Mouse (Mus musculus): ENCODE results near the gene Dennd4a. TPM values are rescaled to one million over a fixed set of nuclear protein-coding genes. Genes with fewer than 3 reads are reported as not detected.

Dennd4a gene
- 10.3 and 13.2 TPM in 2 replicates for polyA plus RNA-seq (2012; rRNA removed; ENCODE audit: low replicate concordance)

DNA sequence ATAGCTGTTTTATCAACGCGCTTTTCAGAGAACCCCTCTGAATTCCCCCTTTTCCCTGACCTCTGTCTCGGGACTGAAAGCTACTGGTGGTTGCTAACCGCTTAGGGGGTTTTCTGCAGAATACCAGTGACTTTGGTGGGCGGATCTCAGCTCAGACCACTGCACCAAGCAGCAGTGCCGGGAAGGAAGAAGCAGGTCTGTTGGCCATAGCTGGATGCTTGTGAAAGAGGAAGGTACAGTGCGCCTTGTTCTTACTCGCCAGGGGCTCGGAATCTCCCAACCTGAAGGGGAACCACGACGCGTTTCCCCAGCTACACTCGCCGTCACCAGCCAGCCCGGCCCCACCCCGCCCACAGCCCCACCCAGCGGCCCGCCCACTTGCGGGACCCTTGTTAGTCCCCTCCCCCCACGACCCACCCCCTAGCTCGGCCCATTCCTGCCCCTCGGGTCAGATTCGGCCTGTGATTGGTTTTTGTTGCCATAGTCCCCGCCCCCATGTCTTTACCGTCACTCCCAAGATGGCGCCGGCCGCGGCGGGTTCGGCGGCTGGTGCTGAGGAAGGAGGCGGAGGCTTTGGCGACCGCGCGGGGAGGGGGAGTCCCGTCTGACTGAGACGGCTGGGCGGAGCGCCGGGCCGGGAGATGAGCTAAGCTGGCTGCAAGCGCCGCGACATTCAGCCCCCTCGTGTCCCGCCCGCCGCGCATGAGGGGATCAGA, at the start of gene Dennd4a:
Dennd4a (plus strand) TSS at position 519 of the 716 bp plus-strand sequence.

DNA sequence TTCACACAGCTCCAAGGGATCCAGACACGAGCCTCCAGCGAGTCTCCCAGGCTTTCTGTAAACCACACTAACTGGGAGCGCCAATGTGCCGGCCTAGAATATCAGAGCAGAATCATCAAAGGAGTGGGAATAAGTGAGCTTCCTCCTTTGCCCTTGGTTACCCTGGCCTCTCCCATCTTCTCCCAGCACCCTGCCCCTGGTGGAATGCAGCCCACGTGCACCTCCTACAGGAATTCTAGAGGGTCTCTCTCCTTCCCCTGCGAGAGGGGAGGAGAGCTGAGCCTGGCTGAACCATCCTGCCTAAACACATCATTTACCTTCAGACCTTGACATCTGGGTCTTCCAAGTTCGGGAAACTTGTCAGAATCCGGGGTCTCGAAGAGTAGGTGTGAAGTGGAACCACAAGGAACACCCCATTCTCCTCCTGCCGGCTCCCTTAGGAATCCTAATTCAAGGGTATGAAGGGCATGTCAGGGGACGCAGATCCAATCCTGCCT, 140.1 kb downstream of the Dennd4a start, which contains the start of gene Slc24a1:
Slc24a1 (minus strand) TSS at position 447 of the 497 bp plus-strand sequence.

DNA sequence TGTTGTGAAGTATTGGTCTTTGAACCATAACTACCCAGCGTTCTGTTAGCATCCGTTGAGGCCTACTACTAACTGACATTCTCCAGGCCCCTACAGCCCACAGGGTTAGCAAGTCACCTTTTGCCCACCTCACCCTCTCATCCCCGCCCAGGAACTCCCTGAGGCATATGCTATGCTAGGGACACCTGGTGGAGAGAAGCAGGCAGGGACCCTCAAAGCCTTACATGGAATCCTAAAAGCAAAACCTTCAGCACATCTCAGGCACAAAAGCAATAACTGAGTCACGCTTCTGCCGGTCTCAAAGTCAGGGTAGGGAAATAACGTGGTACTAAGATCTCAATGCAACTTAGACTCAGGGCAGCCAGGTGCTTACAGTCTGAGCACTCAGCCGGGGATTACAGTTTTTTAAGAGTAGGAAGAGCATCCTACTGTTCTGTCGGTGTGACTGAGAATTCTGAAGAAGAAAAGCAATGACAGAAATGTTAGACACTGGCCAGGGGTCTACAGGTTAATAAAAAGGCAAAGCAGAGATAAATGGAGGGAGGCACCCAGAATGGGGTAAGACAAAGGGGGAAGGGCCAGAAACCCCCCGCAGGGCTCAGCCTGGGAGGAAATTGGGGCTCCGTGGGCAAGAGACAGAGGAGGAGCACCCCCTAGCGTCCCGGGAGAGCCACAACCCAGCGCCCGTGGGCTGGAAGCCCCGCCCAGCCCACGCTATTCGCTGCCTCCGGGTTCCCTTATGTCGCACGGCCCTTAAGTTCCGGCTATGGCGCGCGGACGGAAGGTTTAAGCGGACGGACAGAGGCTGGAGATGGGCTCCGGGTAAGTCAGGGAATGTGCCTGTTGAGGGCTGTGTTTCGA, 149.2 kb downstream of the Dennd4a start, which contains the start of gene Ints14:
Ints14 (plus strand) TSS at position 789 of the 861 bp plus-strand sequence.

Other genes starting within 250 kb of the Dennd4a start
- 49.4 and 91.0 TPM in 2 replicates for gene Rab11a, start 73.6 kb upstream of the Dennd4a start, polyA plus RNA-seq (2012; rRNA removed; ENCODE audit: low replicate concordance)
- gene Slc24a1, start 140.3 kb downstream of the Dennd4a start, polyA plus RNA-seq (2012; rRNA removed; ENCODE audit: low replicate concordance): 0.09 TPM in 1 of 2 replicates, not detected in the other
- 9.8 and 17.1 TPM in 2 replicates for gene Ints14, start 149.6 kb downstream of the Dennd4a start, polyA plus RNA-seq (2012; rRNA removed; ENCODE audit: low replicate concordance)
- gene Hacd3, start 210.4 kb downstream of the Dennd4a start, polyA plus RNA-seq (2012; rRNA removed; ENCODE audit: low replicate concordance): 29.3 and 31.6 TPM in 2 replicates
- 39.8 and 74.5 TPM in 2 replicates for gene Dpp8, start 221.1 kb downstream of the Dennd4a start, polyA plus RNA-seq (2012; rRNA removed; ENCODE audit: low replicate concordance)